Mouse (Mus musculus) kidney, embryonic 15.5 days (tissue): ENCODE measurements around the gene Coro1a. TPM values are rescaled to one million over a fixed set of nuclear protein-coding genes. Genes with fewer than 3 reads are reported as not detected.

Source experiments
- polyA plus RNA-seq: library from polyadenylated mRNA; unstranded; fragments of >200 nt; fragmentation: Nextera tagmentation; extraction: Ambion mirVana; gene quantifications from 2 replicates; pipeline ENCODE4 v1.2.1, GENCODE M21; 2015

The Coro1a gene
- polyA plus RNA-seq, 1 experiment from 2014 or later, result 24.3 TPM

Other genes with a start within 250 kb of the Coro1a start
- 13.4 and 25.1 TPM in 2 replicates for gene Atp2a1, start 244.7 kb downstream of the Coro1a start, polyA plus RNA-seq
- 52.7 and 56.0 TPM in 2 replicates for gene Sh2b1, start 232.4 kb downstream of the Coro1a start, polyA plus RNA-seq
- gene Tufm, start 220.4 kb downstream of the Coro1a start, polyA plus RNA-seq, result 154 and 156 TPM in 2 replicates
- gene Atxn2l, start 204.3 kb downstream of the Coro1a start, polyA plus RNA-seq, result 49.3 and 51.7 TPM in 2 replicates
- gene Eif3c, start 141.4 kb downstream of the Coro1a start, polyA plus RNA-seq, result 231 and 236 TPM in 2 replicates
- 0.72 and 0.82 TPM in 2 replicates for gene Apobr, start 122.8 kb downstream of the Coro1a start, polyA plus RNA-seq
- 36.0 and 38.8 TPM in 2 replicates for gene Cln3, start 122.0 kb downstream of the Coro1a start, polyA plus RNA-seq
- not detected in 2 replicates for gene Il27, start 112.8 kb downstream of the Coro1a start, polyA plus RNA-seq
- 9.7 and 13.6 TPM in 2 replicates for gene Nupr1, start 76.9 kb downstream of the Coro1a start, polyA plus RNA-seq
- gene Sgf29, start 58.5 kb downstream of the Coro1a start, polyA plus RNA-seq, result 48.2 and 55.0 TPM in 2 replicates
- 6.2 and 8.3 TPM in 2 replicates for gene Sult1a1, start 31.4 kb downstream of the Coro1a start, polyA plus RNA-seq
- gene Bola2, start 12.4 kb downstream of the Coro1a start, polyA plus RNA-seq, result 144 and 146 TPM in 2 replicates
- 12.9 and 13.1 TPM in 2 replicates for gene Slx1b, start 12.0 kb downstream of the Coro1a start, polyA plus RNA-seq
- 63.8 and 73.2 TPM in 2 replicates for gene Mapk3, start 51.8 kb upstream of the Coro1a start, polyA plus RNA-seq
- 1.8 and 1.9 TPM in 2 replicates for gene Gdpd3, start 58.5 kb upstream of the Coro1a start, polyA plus RNA-seq
- 81.5 and 82.2 TPM in 2 replicates for gene Ypel3, start 69.2 kb upstream of the Coro1a start, polyA plus RNA-seq
- gene Tbx6, start 73.7 kb upstream of the Coro1a start, polyA plus RNA-seq, result 0.37 and 0.51 TPM in 2 replicates
- gene Ppp4c, start 84.7 kb upstream of the Coro1a start, polyA plus RNA-seq, result 257 and 272 TPM in 2 replicates
- 0.52 and 0.54 TPM in 2 replicates for gene Fam57b, start 89.9 kb upstream of the Coro1a start, polyA plus RNA-seq
- not detected in 2 replicates for gene 4930451I11Rik, start 123.9 kb upstream of the Coro1a start, polyA plus RNA-seq
- gene Doc2a, start 139.6 kb upstream of the Coro1a start, polyA plus RNA-seq, result 6.6 and 11.4 TPM in 2 replicates
- gene Hirip3, start 154.2 kb upstream of the Coro1a start, polyA plus RNA-seq, result 36.8 and 40.1 TPM in 2 replicates
- 88.9 and 91.0 TPM in 2 replicates for gene Ino80e, start 154.6 kb upstream of the Coro1a start, polyA plus RNA-seq
- 45.8 and 54.2 TPM in 2 replicates for gene Taok2, start 176.9 kb upstream of the Coro1a start, polyA plus RNA-seq
- gene Tmem219, start 215.1 kb upstream of the Coro1a start, polyA plus RNA-seq, result 28.5 and 31.6 TPM in 2 replicates
- 15.5 and 17.0 TPM in 2 replicates for gene Kctd13, start 221.1 kb upstream of the Coro1a start, polyA plus RNA-seq
- 0.21 TPM in 1 of 2 replicates, not detected in the other for gene Asphd1, start 241.8 kb upstream of the Coro1a start, polyA plus RNA-seq
- gene Sez6l2, start 242.8 kb upstream of the Coro1a start, polyA plus RNA-seq, result 1.3 and 2.5 TPM in 2 replicates